Comparison of ENCODE assay signal across 8 mouse cellular contexts in genomic region chr6:125954965-125955364, GRCm38 (mm10).
DNase-seq lines count a peak whose midpoint lies in the region; ATAC-seq lines count a peak whose summit lies in the region.

No protein-coding gene starts in this region.

- H3K9ac ChIP-seq in hindbrain, embryonic 11.5 days (ENCODE audit: low read depth, low read length) = no peak overlapping the region
- no peak overlapping the region for H3K9ac ChIP-seq in hindbrain, embryonic 12.5 days
- H3K9ac ChIP-seq in midbrain, embryonic 16.5 days (ENCODE audit: low read depth, low read length) = no peak overlapping the region

- peak; percentile 45; the same call in 1 of the 2 replicates for ATAC-seq in hindbrain, embryonic 11.5 days (ENCODE audit: low FRiP score)
- no peak for ATAC-seq in hindbrain, embryonic 12.5 days (ENCODE audit: low FRiP score)
- peak; percentile 68; the same call in 1 of the 2 replicates for ATAC-seq in midbrain, embryonic 16.5 days

- H3K4me3 ChIP-seq in hindbrain, embryonic 11.5 days (ENCODE audit: low read depth, low read length) = no peak overlapping the region
- no peak overlapping the region for H3K4me3 ChIP-seq in hindbrain, embryonic 12.5 days
- no peak overlapping the region for H3K4me3 ChIP-seq in midbrain, embryonic 16.5 days (ENCODE audit: low read depth, low read length)

- WGBS in hindbrain, embryonic 11.5 days = 19% methylated on average over 3 of the region's 3 CpGs
- 24% methylated on average over 3 of the region's 3 CpGs for WGBS in hindbrain, embryonic 12.5 days
- 26% methylated on average over 3 of the region's 3 CpGs for WGBS in midbrain, embryonic 16.5 days

- H3K9me3 ChIP-seq in hindbrain, embryonic 11.5 days (ENCODE audit: control insufficient read depth, low read length) = no peaks in the 10 kb centered on the region
- H3K9me3 ChIP-seq in hindbrain, embryonic 12.5 days (replicated peaks) = no peaks in the 10 kb centered on the region
- no peaks in the 10 kb centered on the region for H3K9me3 ChIP-seq in midbrain, embryonic 16.5 days (replicated peaks; ENCODE audit: control insufficient read depth, low read length, poor library complexity, severe bottlenecking)

- H3K4me1 ChIP-seq in hindbrain, embryonic 11.5 days (replicated peaks; ENCODE audit: control insufficient read depth, insufficient read depth, low read length) = no peaks in the 10 kb centered on the region
- no peaks in the 10 kb centered on the region for H3K4me1 ChIP-seq in hindbrain, embryonic 12.5 days
- no peaks in the 10 kb centered on the region for H3K4me1 ChIP-seq in midbrain, embryonic 16.5 days (ENCODE audit: control insufficient read depth, insufficient read depth, low read length)

- DNase-seq in hindbrain, embryonic 11.5 days (ENCODE audit: low spot score) = peak; percentile 53
- DNase-seq in adipocyte (ENCODE audit: low spot score) = peak; percentile 7
- peak; percentile 62 for DNase-seq in forelimb bud, embryonic 11.5 days (ENCODE audit: low read depth, low spot score)
- DNase-seq in layer of hippocampus, adult 9-11 months = peak; percentile 5
- DNase-seq in ovary, postnatal 10 days (ENCODE audit: low spot score) = no peak
- DNase-seq in natural killer cell, adult 2 months (ENCODE audit: low spot score in 2 of 2) = no peak

- H3K36me3 ChIP-seq in hindbrain, embryonic 11.5 days (ENCODE audit: control insufficient read depth, insufficient read depth, low read length) = no peaks in the 10 kb centered on the region
- H3K36me3 ChIP-seq in hindbrain, embryonic 12.5 days = no peaks in the 10 kb centered on the region
- no peaks in the 10 kb centered on the region for H3K36me3 ChIP-seq in midbrain, embryonic 16.5 days (ENCODE audit: control insufficient read depth, insufficient read depth, low read length)

- H3K27me3 ChIP-seq in hindbrain, embryonic 11.5 days (ENCODE audit: control insufficient read depth, insufficient read depth, low read length) = no peaks in the 10 kb centered on the region
- no peaks in the 10 kb centered on the region for H3K27me3 ChIP-seq in hindbrain, embryonic 12.5 days
- no peaks in the 10 kb centered on the region for H3K27me3 ChIP-seq in midbrain, embryonic 16.5 days (ENCODE audit: control insufficient read depth, insufficient read depth, low read depth, low read length)

- no peak overlapping the region for H3K27ac ChIP-seq in hindbrain, embryonic 11.5 days (ENCODE audit: low read depth, low read length)
- H3K27ac ChIP-seq in hindbrain, embryonic 12.5 days = no peak overlapping the region
- no peak overlapping the region for H3K27ac ChIP-seq in midbrain, embryonic 16.5 days (ENCODE audit: low read length)

- H3K4me2 ChIP-seq in hindbrain, embryonic 11.5 days (replicated peaks; ENCODE audit: low read depth, low read length) = no peak overlapping the region
- no peak overlapping the region for H3K4me2 ChIP-seq in hindbrain, embryonic 12.5 days (replicated peaks)
- no peak overlapping the region for H3K4me2 ChIP-seq in midbrain, embryonic 16.5 days (ENCODE audit: low read length)

Comparison
In these comparisons a context has a peak if more than half of its experiments do, and no peak if none do; other contexts are left out.
1. DNase-seq: peak in hindbrain, embryonic 11.5 days (single experiment), adipocyte (single experiment), forelimb bud, embryonic 11.5 days (single experiment) and layer of hippocampus, adult 9-11 months (single experiment); none in ovary, postnatal 10 days (single experiment) and natural killer cell, adult 2 months (0 of 2).